Mouse (Mus musculus) layer of hippocampus, adult 18-20 months (tissue): ENCODE measurements around the gene Zfp948. TPM values are rescaled to one million over a fixed set of nuclear protein-coding genes. Genes with fewer than 3 reads are reported as not detected.

Source experiments
- DNase-seq, 2 experiments: peaks; one replicate each; pipeline ENCODE4 v3.0.0; 2022; ENCODE audit warnings: low spot score in 2 of 2
- long read RNA-seq: library from polyadenylated mRNA; stranded (forward); transcript quantifications from one replicate; pipeline ENCODE4 v2.0.0, GENCODE M21; 2021
- total RNA-seq, 2 experiments: library from RNA; stranded (reverse); gene quantifications; 2 replicates each; pipeline ENCODE4 v1.2.3; 2021

The Zfp948 gene
- total RNA-seq = 10 to 100 TPM; 11.4 to 13.1 TPM
- long read RNA-seq, transcript Zfp948-201 (6 exons, 2,652 nt) = major isoform, 6 of 12 reads
- long read RNA-seq, partial matches to known transcripts = 1 of 12 reads
- long read RNA-seq, other reads (novel, unspliced or antisense) = 5 of 12 reads

DNA sequence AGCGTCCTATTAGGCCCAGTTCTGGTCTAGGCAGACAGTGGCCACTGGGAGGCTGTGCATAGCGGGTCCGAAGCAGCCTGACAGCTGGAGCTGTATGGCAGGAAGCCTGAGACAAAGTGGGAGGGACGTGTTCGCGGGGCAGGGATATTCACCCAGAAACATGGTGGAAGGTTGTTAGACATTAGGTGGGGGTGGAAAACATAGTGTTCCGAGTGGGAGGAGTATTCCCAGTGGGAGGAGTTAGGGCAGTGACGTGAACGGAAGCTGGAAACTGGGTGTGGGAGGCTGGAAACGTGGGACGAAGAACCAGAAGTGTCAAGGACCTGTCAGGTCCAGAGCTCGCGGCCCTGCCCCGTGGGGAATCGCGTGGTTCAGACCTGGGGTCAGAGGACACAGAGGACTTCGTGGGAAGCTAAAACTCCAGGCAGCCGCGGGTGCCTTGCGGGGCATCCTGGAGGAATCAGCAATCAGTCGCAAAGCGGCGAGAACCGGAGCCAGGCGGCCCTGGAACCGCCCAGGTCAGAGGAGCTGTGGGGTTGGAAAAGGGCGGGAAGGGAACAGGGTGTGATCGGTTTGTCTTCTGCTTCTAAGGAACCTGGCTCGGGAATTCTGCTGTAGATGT lies at the start of gene Zfp948:
Gene Zfp948, plus strand, starts transcription at position 281 of the 622 bp plus-strand sequence.
- peak; percentile 80 to 87 for DNase-seq

DNA sequence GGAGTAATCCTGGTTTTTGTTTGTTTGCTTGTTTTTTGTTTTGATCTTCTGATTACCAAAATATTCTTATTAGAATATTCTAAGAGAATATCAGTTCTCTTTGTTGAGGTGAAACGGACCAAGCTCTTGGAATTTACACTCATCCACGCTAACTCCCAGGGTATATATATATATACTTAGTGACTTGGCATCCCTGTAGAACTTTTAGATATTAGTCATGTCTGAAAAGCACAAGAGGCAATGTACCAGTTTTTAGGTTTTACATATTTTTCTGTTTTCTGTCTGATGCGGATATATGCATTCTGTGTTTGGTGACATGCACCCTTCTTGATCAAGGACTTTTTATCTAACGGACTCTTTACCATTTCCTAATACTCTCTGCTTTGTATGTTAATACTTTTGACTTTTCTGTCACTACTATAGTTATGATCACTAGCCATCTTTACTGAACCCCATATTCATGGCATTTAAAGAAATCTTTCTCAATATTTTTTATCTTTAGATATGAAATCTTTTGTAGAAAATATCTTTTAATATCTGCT lies 49.6 kb upstream of the Zfp948 start:
- DNase-seq = no peak

- no peak for DNase-seq
Observed at GRCm38 (mm10) chr17:21526270-21526669, 40.5 kb upstream of the Zfp948 start.

- DNase-seq = no peak
Observed at GRCm38 (mm10) chr17:21530645-21531330, 36.0 kb upstream of the Zfp948 start.

DNA sequence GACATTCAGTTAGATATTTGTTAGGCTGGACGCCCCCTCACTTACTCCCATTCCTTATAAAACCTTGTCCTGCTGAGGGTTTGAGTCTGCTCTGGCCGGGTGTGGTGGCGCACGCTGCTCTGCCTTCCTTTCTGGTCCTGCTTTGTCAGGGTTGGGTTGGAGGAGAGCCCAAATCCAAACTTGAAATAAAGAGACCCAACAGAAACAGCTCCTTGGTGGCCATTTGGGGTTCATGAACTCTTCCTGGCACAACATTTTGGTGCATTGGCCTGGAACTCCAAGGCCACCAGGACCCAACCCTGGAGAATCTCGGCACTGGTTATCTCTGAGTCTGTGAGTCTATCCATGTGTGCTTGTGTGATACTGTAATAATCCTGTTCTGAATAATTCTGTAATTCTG lies 35.2 kb upstream of the Zfp948 start:
- DNase-seq = peak in 1 of 2 experiments; percentile 32

DNA sequence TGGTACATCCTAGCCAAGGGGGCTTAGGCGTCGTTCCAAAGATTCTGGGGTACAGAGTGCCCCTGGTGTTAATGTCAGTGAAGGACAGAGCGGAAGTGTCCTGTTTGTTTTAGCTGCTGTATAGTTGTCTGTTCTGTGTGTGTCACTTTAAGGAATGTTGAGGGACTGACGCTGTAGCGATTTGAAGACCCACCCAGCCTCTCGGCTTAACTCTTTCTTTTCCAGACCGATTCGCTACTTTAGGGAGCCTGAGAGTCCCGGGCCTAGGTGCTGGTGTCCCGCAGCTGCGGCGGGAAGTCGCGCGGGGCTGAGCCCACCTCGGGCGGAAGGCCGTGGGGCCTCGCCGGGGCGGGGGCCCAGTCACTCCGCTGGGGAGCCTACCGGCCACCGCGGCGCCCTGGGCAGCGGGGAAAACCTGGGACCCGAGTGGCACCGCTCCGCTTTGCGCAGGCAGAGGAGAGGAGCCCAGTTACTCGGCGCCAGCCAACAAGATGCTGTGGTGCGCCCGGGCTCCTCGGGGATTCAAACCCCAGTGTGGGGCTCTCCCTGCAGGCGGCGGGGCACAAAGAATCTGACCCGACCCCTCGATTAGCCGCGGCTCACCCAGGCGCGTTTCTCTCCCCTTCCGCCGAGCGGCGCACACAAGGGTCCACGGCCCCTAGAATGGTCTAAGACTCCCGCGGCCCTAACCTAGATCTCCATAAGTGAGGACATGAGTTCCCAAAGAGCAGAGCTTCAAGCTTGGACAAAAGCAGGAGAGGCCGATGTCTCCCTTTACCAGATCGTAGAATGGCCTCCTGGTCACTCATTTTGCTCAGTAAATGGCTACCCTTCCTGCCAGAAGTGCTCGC lies 34.5 kb upstream of the Zfp948 start:
- peak; percentile 47 to 82 for DNase-seq

DNA sequence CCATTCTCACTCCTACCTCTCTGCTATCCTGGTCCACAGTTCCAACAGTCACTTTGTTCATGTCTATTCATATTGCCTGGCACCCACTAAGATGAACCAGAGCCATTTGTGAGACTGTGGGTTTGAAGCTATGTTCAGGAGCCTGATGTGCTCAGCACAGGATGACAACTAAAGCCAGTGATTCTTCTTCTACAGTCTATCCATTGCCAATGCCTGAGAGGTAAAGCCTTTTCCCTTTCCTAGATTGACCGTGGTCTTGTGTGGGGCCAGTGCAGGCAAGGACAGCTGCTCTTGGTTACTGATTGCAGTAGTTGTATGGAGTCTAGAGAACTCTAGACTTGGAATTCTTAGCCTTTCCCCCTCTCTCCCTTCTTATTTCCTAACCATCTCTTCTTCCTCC lies 32.8 kb upstream of the Zfp948 start:
- DNase-seq = no peak

DNA sequence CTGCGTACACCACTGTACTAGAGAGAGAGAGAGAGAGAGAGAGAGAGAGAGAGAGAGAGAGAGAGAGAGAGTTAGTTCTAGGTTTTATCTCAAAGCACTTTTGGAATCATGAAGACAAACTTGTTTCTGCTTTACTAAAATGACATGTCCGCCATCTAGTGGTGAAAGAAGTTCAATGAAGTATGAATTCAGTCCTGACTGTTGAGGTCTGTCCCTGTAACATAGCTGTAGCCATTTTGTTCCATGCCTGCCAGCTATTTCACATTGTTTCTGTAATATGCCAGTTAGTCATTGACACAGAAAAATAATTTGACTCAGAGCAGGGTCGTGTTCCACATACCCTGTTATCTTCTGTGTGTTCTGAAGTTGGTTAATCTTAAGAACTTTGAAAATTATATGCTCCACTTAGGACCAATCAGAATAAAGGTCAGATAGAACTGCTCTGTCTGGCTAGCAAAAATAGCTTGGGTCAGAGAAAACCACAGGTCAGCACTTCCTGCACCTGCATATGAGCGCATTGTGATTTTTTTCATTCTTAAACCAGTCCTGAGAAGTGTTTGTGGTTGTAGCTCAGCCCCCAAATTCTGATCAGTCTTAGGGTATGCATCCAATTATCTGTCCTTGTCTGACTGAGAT lies 32.2 kb upstream of the Zfp948 start:
- DNase-seq = peak in 1 of 2 experiments; percentile 88

DNA sequence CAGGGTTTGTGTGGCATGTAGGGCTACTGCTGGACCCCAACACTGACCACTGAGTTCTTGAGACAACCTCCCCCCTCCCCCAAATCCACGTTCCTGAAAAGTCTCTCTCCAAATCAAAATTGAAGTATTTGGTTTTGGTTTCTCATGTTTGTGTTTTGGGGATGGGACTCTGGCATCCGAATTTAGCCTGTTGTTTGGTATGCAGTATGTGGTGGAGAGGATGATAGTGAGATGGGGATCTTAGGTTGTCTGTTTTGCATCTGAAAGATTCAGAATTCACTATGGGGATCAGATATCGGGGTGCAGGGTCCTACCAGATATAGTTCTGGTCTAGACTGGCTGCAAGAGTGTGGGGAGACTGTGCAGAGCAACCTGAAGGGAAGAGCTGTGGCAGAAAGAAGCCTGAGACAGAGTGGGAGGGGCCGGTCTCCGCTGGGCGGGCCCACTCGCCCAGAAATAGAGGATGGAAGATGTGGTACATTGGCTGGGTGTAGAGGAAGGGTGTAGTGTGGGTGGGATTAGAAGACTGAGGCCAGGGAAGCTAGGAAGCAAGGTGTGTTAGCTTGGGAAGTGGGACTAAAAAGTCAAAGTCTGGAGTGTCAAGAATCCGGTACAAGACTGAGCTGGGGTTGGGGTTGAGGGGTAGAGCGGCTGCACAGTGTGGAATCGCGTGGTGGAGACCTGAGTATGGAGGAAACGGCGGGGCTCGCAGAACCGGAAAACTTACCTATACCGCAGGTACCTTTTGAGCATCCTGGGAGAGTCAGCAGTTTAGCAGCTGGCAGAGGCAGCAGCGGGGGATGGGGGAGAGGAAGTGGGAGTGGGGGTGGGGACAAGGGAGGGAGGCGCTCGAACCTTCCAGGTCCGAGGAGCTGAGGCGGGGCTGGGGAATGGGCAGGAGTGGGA lies 31.5 kb upstream of the Zfp948 start, which contains the start of gene Zfp52:
Gene Zfp52, plus strand, starts transcription at position 444 of the 906 bp plus-strand sequence.
- peak; percentile 54 to 69 for DNase-seq

- DNase-seq = no peak
Observed at GRCm38 (mm10) chr17:21536096-21536495, 30.7 kb upstream of the Zfp948 start.

DNA sequence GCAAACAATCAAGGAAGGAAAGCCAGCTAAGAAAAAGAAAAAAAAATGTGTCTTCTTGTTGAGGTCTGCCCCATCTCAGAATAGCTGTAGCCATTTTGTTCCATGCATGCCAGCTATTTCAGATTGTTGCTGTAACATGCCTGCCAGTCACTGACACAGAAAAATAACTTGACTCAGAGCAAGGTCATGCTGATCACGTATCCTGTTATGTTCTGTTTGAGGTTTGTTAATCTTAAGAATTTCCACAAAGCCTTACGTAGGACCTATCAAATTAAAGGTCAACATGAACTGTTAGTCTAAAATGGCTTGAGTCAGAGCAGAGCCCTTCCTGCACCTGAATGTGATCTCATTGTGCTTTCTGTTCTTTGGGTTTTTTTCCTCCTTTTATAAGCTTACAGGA lies 30.1 kb upstream of the Zfp948 start:
- DNase-seq = no peak

DNA sequence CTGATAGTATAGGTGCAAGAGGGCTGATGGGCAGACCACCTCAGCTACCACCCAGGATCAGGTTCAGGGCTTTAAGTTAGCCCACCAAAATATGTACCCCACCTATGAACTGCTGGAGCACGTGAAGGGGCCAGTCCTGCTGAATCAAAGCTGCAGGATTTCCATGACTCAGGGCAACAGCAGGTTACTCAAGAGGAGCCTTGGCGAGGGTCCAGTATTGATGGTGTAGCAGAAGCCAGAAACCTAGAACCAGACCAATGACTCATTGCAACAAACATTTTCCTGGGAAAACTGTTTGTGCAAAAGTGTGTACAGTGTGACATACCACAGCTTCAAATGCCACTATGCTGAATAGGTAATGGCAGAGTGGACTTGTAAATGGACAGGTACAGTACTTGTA lies 9.0 kb upstream of the Zfp948 start:
- peak in 1 of 2 experiments; percentile 9 for DNase-seq

- DNase-seq = peak; percentile 26 to 83
Observed at GRCm38 (mm10) chr17:21566220-21566619, 588 bp upstream of the Zfp948 start.

GRCm38 (mm10) chr17:21567696-21568095 lies 888 bp downstream of the Zfp948 start:
- DNase-seq = peak in 1 of 2 experiments; percentile 12

DNA sequence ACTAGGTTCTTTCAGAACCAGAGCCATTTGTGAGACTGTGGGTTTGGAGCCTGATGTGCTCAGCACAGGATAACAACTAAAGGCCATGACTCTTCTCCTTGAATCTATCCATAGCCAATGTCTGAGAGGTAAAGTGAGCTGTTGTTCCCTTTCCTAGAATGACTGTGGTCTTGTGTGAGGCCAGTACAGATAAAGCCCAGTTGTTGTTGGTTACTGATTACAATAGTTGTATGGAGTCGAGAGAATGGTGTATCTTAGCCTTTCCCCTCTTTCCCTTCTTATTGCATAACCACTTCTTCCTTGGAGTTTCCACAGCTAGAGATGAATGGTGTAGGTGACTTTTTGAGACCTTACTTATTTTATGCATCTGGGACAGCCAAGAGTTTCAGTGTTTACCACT lies 12.3 kb downstream of the Zfp948 start:
- DNase-seq = no peak

- peak in 1 of 2 experiments; percentile 61 for DNase-seq
Observed at GRCm38 (mm10) chr17:21579493-21580175, 12.8 kb downstream of the Zfp948 start.

- DNase-seq = no peak
Observed at GRCm38 (mm10) chr17:21585521-21585920, 18.7 kb downstream of the Zfp948 start.

DNA sequence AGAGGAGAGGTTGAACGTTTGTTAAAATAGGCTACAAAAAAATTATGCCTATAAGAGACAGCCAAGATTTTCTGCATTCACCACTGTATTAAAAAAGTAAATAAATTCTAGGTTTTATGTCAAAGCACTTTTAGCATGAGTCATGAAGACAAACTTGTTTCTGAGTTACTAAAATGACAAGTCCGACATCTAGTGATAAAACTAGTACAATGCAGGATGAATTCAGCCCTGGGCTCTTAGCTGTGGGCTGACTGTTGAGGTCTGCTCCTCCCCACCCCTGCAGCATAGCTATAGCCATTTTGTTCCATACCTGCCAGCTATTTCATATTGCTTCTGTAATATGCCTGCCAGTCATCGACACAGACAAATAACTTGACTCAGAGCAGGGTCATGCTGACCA lies 49.5 kb downstream of the Zfp948 start:
- no peak for DNase-seq

DNA sequence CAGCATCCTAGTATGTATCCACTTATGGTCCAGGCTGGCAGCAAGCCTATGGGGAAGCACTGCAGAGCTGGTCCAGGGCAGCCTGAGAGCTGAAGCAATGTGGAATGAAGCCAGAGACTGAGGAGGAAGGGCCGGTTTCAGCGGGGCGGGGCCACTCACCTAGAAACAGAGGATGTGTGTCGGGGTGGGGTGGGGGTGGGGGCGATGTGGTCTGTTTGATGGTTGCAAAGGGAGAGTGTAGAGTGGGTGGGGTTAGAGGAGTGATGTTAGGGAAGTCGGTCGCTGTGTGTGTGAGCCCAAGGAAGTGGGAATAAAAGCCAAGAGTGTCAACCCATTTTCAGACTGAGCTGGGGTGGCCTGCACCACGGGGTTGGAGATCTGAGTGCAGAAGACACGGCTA lies 50.5 kb downstream of the Zfp948 start:
- DNase-seq = no peak
